In the genomic region with DNA sequence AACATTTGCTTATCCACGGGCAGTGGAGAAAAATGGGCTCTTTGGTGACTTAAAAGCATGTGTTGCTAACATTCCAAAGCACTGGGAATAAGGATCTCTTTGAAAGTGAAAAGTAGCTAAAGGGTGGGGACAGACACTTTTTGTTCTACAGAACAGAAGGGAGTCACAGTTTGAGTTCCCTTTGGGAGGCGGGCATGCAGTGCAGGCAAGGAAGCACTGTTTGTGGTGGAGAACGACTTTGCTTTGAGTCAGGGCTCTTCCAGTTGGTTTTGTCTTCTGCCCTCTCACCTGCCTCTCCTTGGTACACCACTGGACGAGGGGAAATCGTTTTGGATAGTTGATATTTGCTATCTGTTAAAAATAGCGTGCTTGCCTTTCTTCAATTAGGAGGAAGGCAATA, we compare ENCODE assay signal across 10 mouse cellular contexts. TPM values are rescaled to one million over a fixed set of nuclear protein-coding genes. Genes with fewer than 3 reads are reported as not detected.
DNase-seq lines count a peak whose midpoint lies in the region; ATAC-seq and TF ChIP-seq lines count a peak whose summit lies in the region.
"Had no signal": no experiment of that assay in that cellular context is flagged by ENCODE, and none has a peak within 500 bp of the region (broad histone marks: within the 10 kb centered on the region; RNA-seq: fewer than 3 reads in every experiment).

No protein-coding gene starts in this region.

- no peak for TF ChIP-seq EP300 in ES-Bruce4 (IDR thresholded peaks at IDR 0.05; ENCODE audit: insufficient read depth, low read depth, low read length)

- H3K4me3 ChIP-seq in ES-Bruce4 (ENCODE audit: low read depth, low read length), result no peak overlapping the region
- no peak overlapping the region for H3K4me3 ChIP-seq in embryonic facial prominence, embryonic 14.5 days (ENCODE audit: low read depth, low read length)
- no peak overlapping the region for H3K4me3 ChIP-seq in midbrain, embryonic 13.5 days (replicated peaks)
- H3K4me3 ChIP-seq in intestine, postnatal 0 days (ENCODE audit: low read depth, low read length), result no peak overlapping the region

- H3K9ac ChIP-seq in ES-Bruce4 (ENCODE audit: low read depth, poor library complexity, severe bottlenecking), result no peak overlapping the region
- no peak overlapping the region for H3K9ac ChIP-seq in embryonic facial prominence, embryonic 14.5 days (ENCODE audit: low read depth, low read length)
- H3K9ac ChIP-seq in midbrain, embryonic 13.5 days (replicated peaks), result no peak overlapping the region
- H3K9ac ChIP-seq in intestine, postnatal 0 days (ENCODE audit: low read depth, low read length), result no peak overlapping the region

- peak; percentile 30 for DNase-seq in heart, adult 11 months
- no peak for DNase-seq in heart, postnatal 4 days
- DNase-seq in embryonic facial prominence, embryonic 14.5 days (ENCODE audit: low spot score), result peak; percentile 9
- DNase-seq in gastrocnemius, postnatal 4 days (ENCODE audit: low spot score in 2 of 2), result no peak

- no peaks in the 10 kb centered on the region for H3K36me3 ChIP-seq in ES-Bruce4 (ENCODE audit: control insufficient read depth, insufficient read depth, low read length, poor library complexity, severe bottlenecking)
- H3K36me3 ChIP-seq in embryonic facial prominence, embryonic 14.5 days (ENCODE audit: control insufficient read depth, insufficient read depth, low read length), result no peaks in the 10 kb centered on the region
- no peaks in the 10 kb centered on the region for H3K36me3 ChIP-seq in midbrain, embryonic 13.5 days
- no peaks in the 10 kb centered on the region for H3K36me3 ChIP-seq in intestine, postnatal 0 days (ENCODE audit: control insufficient read depth, insufficient read depth)

- H3K4me1 ChIP-seq in ES-Bruce4 (ENCODE audit: control insufficient read depth, insufficient read depth, low read length), result peaks cover 2% of the 10 kb centered on the region
- peaks cover 3% of the 10 kb centered on the region; the same call in 1 of the 2 replicates for H3K4me1 ChIP-seq in embryonic facial prominence, embryonic 14.5 days (ENCODE audit: control insufficient read depth, insufficient read depth, low read length)
- H3K4me1 ChIP-seq in midbrain, embryonic 13.5 days (replicated peaks), result peaks cover 11% of the 10 kb centered on the region
- H3K4me1 ChIP-seq in intestine, postnatal 0 days (replicated peaks; ENCODE audit: control insufficient read depth, insufficient read depth, low read length), result no peaks in the 10 kb centered on the region

- H3K9me3 ChIP-seq in ES-Bruce4 (replicated peaks; ENCODE audit: control insufficient read depth, insufficient read depth, low read length, poor library complexity, severe bottlenecking), result no peaks in the 10 kb centered on the region
- no peaks in the 10 kb centered on the region for H3K9me3 ChIP-seq in embryonic facial prominence, embryonic 14.5 days (ENCODE audit: control insufficient read depth, low read length)
- no peaks in the 10 kb centered on the region for H3K9me3 ChIP-seq in midbrain, embryonic 13.5 days
- H3K9me3 ChIP-seq in intestine, postnatal 0 days (ENCODE audit: control insufficient read depth), result no peaks in the 10 kb centered on the region

- no peaks in the 10 kb centered on the region for H3K27me3 ChIP-seq in ES-Bruce4 (ENCODE audit: control insufficient read depth, insufficient read depth, low read length, poor library complexity, severe bottlenecking)
- H3K27me3 ChIP-seq in embryonic facial prominence, embryonic 14.5 days (replicated peaks; ENCODE audit: control insufficient read depth, insufficient read depth, low read length), result no peaks in the 10 kb centered on the region
- no peaks in the 10 kb centered on the region for H3K27me3 ChIP-seq in midbrain, embryonic 13.5 days
- H3K27me3 ChIP-seq in intestine, postnatal 0 days (replicated peaks; ENCODE audit: control insufficient read depth, insufficient read depth, low read length), result no peaks in the 10 kb centered on the region

- peak overlapping the region; percentile 85 for H3K27ac ChIP-seq in ES-Bruce4 (ENCODE audit: insufficient read depth, low read length)
- H3K27ac ChIP-seq in embryonic facial prominence, embryonic 14.5 days (replicated peaks; ENCODE audit: low read depth, low read length), result peak overlapping the region; percentile 10; the same call in 1 of the 2 replicates
- H3K27ac ChIP-seq in midbrain, embryonic 13.5 days, result no peak overlapping the region
- no peak overlapping the region for H3K27ac ChIP-seq in intestine, postnatal 0 days (ENCODE audit: low read depth, low read length)
- H3K27ac ChIP-seq: macrophage had no signal

- H3K4me2 ChIP-seq in embryonic facial prominence, embryonic 14.5 days (ENCODE audit: low read depth, low read length), result no peak overlapping the region
- H3K4me2 ChIP-seq in midbrain, embryonic 13.5 days (replicated peaks), result no peak overlapping the region
- H3K4me2 ChIP-seq in intestine, postnatal 0 days (replicated peaks; ENCODE audit: low read depth), result no peak overlapping the region

- no peak for TF ChIP-seq POLR2A in ES-Bruce4 (IDR thresholded peaks at IDR 0.05; ENCODE audit: insufficient read depth, low read length)

- 38% methylated on average over 6 of the region's 6 CpGs for WGBS in embryonic facial prominence, embryonic 14.5 days
- 43% methylated on average over 6 of the region's 6 CpGs for WGBS in midbrain, embryonic 13.5 days
- WGBS in intestine, postnatal 0 days, result 59% methylated on average over 6 of the region's 6 CpGs

- TF ChIP-seq CTCF in ES-Bruce4 (IDR thresholded peaks at IDR 0.05; ENCODE audit: low read depth, low read length), result no peak
- TF ChIP-seq CTCF in intestine, postnatal 0 days (IDR thresholded peaks at IDR 0.05; ENCODE audit: low read depth), result no peak

- ATAC-seq in embryonic facial prominence, embryonic 14.5 days (ENCODE audit: low read depth), result peak; percentile 65; the same call in 1 of the 2 replicates
- peak; percentile 48; the same call in 1 of the 2 replicates for ATAC-seq in midbrain, embryonic 13.5 days
- ATAC-seq in intestine, postnatal 0 days, result no peak
- ATAC-seq in monocyte, adult 5-6 weeks (replicated peaks; ENCODE audit: insufficient number of reproducible peaks, low FRiP score, low TSS enrichment, poor library complexity, severe bottlenecking), result no peak
- ATAC-seq: CD4-positive, CD25-positive, alpha-beta regulatory T cell, adult 4 months had no signal

RNA-seq across cellular contexts. Expression of a gene that starts 49.7 kb away (rescaled TPM):
- total RNA-seq in heart, postnatal 4 days (2021), result 1 to 10 TPM; 1.6 to 2.2 TPM
- polyA plus RNA-seq in ES-Bruce4 (2011; ENCODE audit: insufficient read depth, insufficient read length, low read depth, missing spikeins), result 5.0 and 6.2 TPM in 2 replicates
- polyA plus RNA-seq in embryonic facial prominence, embryonic 14.5 days (2014; fragmentation: Nextera tagmentation; extraction: Ambion mirVana), result 15.4 and 16.6 TPM in 2 replicates
- polyA plus RNA-seq in midbrain, embryonic 13.5 days (2015; fragmentation: Nextera tagmentation; extraction: Ambion mirVana), result 3.0 and 3.4 TPM in 2 replicates
- polyA plus RNA-seq in intestine, postnatal 0 days (2015; fragmentation: Nextera tagmentation; extraction: Ambion mirVana), result 10.8 and 13.6 TPM in 2 replicates
- 1 to 10 TPM; 6.8 to 8.2 TPM for total RNA-seq in gastrocnemius, postnatal 4 days (2021)
- total RNA-seq in monocyte, adult 5-6 weeks (2017), result 7.6 to 22.8 TPM (median 13.8 TPM) in 3 replicates

Comparison
In these comparisons a context has a peak if more than half of its experiments do, and no peak if none do; other contexts are left out.
1. DNase-seq: peak in heart, adult 11 months (single experiment) and embryonic facial prominence, embryonic 14.5 days (single experiment); none in heart, postnatal 4 days (single experiment) and gastrocnemius, postnatal 4 days (0 of 2).
2. H3K27ac ChIP-seq: peak in ES-Bruce4 (single experiment) and embryonic facial prominence, embryonic 14.5 days (single experiment); none in midbrain, embryonic 13.5 days (single experiment) and intestine, postnatal 0 days (single experiment).
3. ATAC-seq: peak in embryonic facial prominence, embryonic 14.5 days (single experiment) and midbrain, embryonic 13.5 days (single experiment); none in intestine, postnatal 0 days (single experiment) and monocyte, adult 5-6 weeks (single experiment).